9 mouse cellular contexts compared by ENCODE assay signal in the genomic region with DNA sequence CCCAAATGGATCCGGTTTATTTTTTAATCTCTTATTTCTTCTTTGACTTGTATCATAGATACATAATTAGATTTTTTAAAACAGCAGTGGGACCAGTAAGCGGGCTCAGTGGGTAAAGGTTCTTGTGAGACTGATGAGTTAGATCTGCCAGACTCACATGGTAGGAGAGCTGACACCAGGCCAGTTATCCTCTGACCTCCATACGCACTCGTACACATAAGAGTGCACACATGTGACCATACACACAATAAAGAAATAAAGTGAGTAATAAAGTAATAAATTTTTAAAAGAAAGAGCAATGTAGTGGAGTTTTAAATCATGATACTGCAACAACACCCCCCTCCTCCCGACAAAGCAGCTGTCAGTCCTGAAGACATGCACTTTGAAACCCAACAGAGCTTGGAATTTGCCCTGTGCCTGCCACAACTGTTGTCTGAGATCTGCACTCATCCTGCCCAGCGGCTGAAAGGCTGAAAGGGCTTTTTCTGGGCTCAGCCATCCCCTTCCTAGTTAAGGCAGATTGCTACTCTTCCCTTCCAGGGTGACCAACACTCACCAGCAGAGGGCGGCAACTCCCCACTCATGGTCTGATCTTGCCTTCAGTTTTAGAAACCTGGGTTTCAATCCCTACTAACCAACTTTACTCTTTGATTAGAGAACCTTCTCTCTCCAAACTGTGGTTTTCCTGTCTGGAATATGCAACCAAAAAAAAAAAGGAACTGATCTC. TPM values are rescaled to one million over a fixed set of nuclear protein-coding genes. Genes with fewer than 3 reads are reported as not detected.
A peak's percentile ranks its signal among the peaks of the same experiment; 100 is the strongest.
DNase-seq lines count a peak whose midpoint lies in the region; ATAC-seq and TF ChIP-seq lines count a peak whose summit lies in the region.
"Had no signal": no experiment of that assay in that cellular context is flagged by ENCODE, and none has a peak within 500 bp of the region (broad histone marks: within the 10 kb centered on the region; RNA-seq: fewer than 3 reads in every experiment).

No protein-coding gene starts in this region.

- H3K27ac ChIP-seq in cerebellum, adult 2 months (ENCODE audit: insufficient read depth, low read length): no peak overlapping the region
- no peak overlapping the region for H3K27ac ChIP-seq in hindbrain, postnatal 0 days
- H3K27ac ChIP-seq: macrophage had no signal

- peaks cover 8% of the 10 kb centered on the region for H3K4me1 ChIP-seq in cerebellum, adult 2 months (ENCODE audit: control insufficient read depth, insufficient read depth, low read length)
- H3K4me1 ChIP-seq in hindbrain, postnatal 0 days (ENCODE audit: insufficient read depth, low read length): no peaks in the 10 kb centered on the region

- ATAC-seq in hindbrain, postnatal 0 days: peak; percentile 61

- no peak for TF ChIP-seq POLR2A in cerebellum, adult 2 months (IDR thresholded peaks at IDR 0.05; ENCODE audit: borderline replicate concordance, insufficient read depth, low read length)

- no peaks in the 10 kb centered on the region for H3K36me3 ChIP-seq in hindbrain, postnatal 0 days (ENCODE audit: insufficient read depth, low read length)

- peak; percentile 51 for DNase-seq in MEL-GATA-1-ER (ENCODE audit: extremely low read depth, low read depth)
- DNase-seq in cerebellum, adult 2 months: peak; percentile 69 to 86
- peak; percentile 57 to 91 for DNase-seq in frontal cortex, postnatal 14 days (ENCODE audit: low spot score in 2 of 2)
- DNase-seq in hindbrain, postnatal 0 days (ENCODE audit: low spot score): peak; percentile 85
- DNase-seq in left cerebral cortex, adult 11 months (ENCODE audit: low spot score): peak; percentile 67
- DNase-seq in lung, postnatal 4 days: peak; percentile 73 to 87
- DNase-seq in retina, postnatal 7 days (ENCODE audit: low read depth, low spot score): peak; percentile 72
- peak; percentile 94 for DNase-seq in thymus, postnatal 4 days

- TF ChIP-seq CTCF in cerebellum, adult 2 months (IDR thresholded peaks at IDR 0.05; ENCODE audit: borderline replicate concordance, insufficient read depth, low read depth, low read length): peak; percentile 93
- TF ChIP-seq CTCF in hindbrain, postnatal 0 days (IDR thresholded peaks at IDR 0.05; ENCODE audit: low read depth): peak; percentile 95

- no peak overlapping the region for H3K4me2 ChIP-seq in hindbrain, postnatal 0 days (ENCODE audit: low read depth, low read length)

- H3K9me3 ChIP-seq in hindbrain, postnatal 0 days (ENCODE audit: low read length): no peaks in the 10 kb centered on the region

- H3K4me3 ChIP-seq in cerebellum, adult 2 months (replicated peaks; ENCODE audit: insufficient read depth, low read depth, low read length): no peak overlapping the region
- no peak overlapping the region for H3K4me3 ChIP-seq in hindbrain, postnatal 0 days (ENCODE audit: low read length)

- H3K27me3 ChIP-seq in cerebellum, adult 2 months (ENCODE audit: control insufficient read depth, insufficient read depth, low read length): no peaks in the 10 kb centered on the region
- no peaks in the 10 kb centered on the region for H3K27me3 ChIP-seq in hindbrain, postnatal 0 days (ENCODE audit: insufficient read depth, low read length)

- 45% methylated on average over 7 of the region's 7 CpGs for WGBS in cerebellum, adult 2 months
- WGBS in hindbrain, postnatal 0 days: 44% methylated on average over 7 of the region's 7 CpGs

- no peak overlapping the region for H3K9ac ChIP-seq in hindbrain, postnatal 0 days (replicated peaks; ENCODE audit: low read length)

RNA-seq across cellular contexts. Expression of gene Lao1, which starts 43.4 kb away (rescaled TPM):
- polyA plus RNA-seq in cerebellum, adult 2 months (2012; rRNA removed): 0.13 and 0.16 TPM in 2 replicates
- 0.07 and 0.58 TPM in 2 replicates for total RNA-seq in hindbrain, postnatal 0 days (2014; rRNA removed)
- 0.15 and 0.29 TPM in 2 replicates for polyA plus RNA-seq in hindbrain, postnatal 0 days (2015; fragmentation: Nextera tagmentation; extraction: Ambion mirVana)
- polyA plus RNA-seq: macrophage had no signal
